Mouse (Mus musculus) small intestine, adult 2 months (tissue): ENCODE measurements around the gene Cish. TPM values are rescaled to one million over a fixed set of nuclear protein-coding genes. Genes with fewer than 3 reads are reported as not detected.

Experiments
- H3K27ac ChIP-seq: fragments of 200-500 bp; 2 replicates; pipeline ENCODE4 v1.5.1; 2012; ENCODE audit warnings: low read depth, low read length, control low read depth, inconsistent platforms; ENCODE audit not compliant: insufficient read depth
- H3K27me3 ChIP-seq: fragments of 200-500 bp; 2 replicates; pipeline ENCODE4 v1.6.1; 2012; ENCODE audit warnings: mild to moderate bottlenecking, moderate library complexity, low read length, inconsistent platforms; ENCODE audit not compliant: control insufficient read depth, insufficient read depth
- H3K36me3 ChIP-seq: fragments of 200-500 bp; 2 replicates; pipeline ENCODE4 v1.6.1; 2012; ENCODE audit warnings: mild to moderate bottlenecking, low read length, control low read depth, inconsistent platforms; ENCODE audit not compliant: control insufficient read depth, insufficient read depth
- H3K4me1 ChIP-seq: fragments of 200-500 bp; 2 replicates; pipeline ENCODE4 v1.6.1; 2012; ENCODE audit warnings: low read length, inconsistent platforms, mixed read lengths; ENCODE audit not compliant: control insufficient read depth, insufficient read depth, insufficient read length
- H3K4me3 ChIP-seq: fragments of 200-500 bp; 2 replicates; pipeline ENCODE4 v1.5.1; 2012; ENCODE audit warnings: low read depth, mild to moderate bottlenecking, control low read depth, inconsistent platforms, low read length, moderate library complexity
- CTCF ChIP-seq: fragments of 200-500 bp; IDR thresholded peaks from 2 replicates; pipeline ENCODE4 v1.5.1; 2012; ENCODE audit warnings: low read depth, mild to moderate bottlenecking, control low read depth, inconsistent platforms, low read length, moderate library complexity, mixed read lengths; ENCODE audit not compliant: insufficient replicate concordance, insufficient read length; ENCODE audit errors: extremely low read depth
- POLR2A ChIP-seq: fragments of 200-500 bp; IDR thresholded peaks from 2 replicates; pipeline ENCODE4 v1.6.1; 2012; ENCODE audit warnings: low read depth, mild to moderate bottlenecking, control low read depth, inconsistent platforms, low read length, moderate library complexity
- WGBS: fragments of 180-500 bp; shearing (Covaris S2); methylation state at CpG from one replicate; pipeline ENCODE4 v1.1.7; 2018; 5-methylcytosine and 5-hydroxymethylcytosine counted together
- polyA plus RNA-seq: library from polyadenylated mRNA; depleted of rRNA; stranded (reverse); fragments of >200 nt; gene quantifications from 2 replicates; pipeline ENCODE4 v1.2.3, GENCODE M21; 2012

The Cish gene
- polyA plus RNA-seq, 1 experiment, result 33.6 TPM

DNA sequence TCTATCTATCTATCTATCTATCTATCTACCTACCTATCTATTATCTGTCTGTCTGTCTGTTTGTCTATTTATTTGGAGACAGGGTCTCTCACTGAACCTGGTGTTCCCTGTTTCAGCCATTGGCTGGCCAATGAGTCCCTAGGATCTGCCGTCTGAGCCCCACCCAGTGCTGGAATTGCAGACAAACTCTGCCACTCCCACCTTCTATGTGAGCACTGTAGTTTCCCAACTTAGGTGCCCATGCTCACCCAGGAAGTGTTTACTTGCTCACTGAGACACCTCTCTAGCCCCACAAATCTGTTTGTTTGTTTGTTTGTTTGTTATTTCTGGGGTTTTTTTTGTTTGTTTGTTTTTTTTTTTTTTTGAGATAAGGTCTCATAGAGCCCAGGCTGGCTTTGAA, 28.8 kb upstream of the Cish start:
- H3K27ac ChIP-seq, result no peak overlapping the region
- no peaks in the 10 kb centered on the region; the same call in 1 of the 2 replicates for H3K4me1 ChIP-seq
- TF ChIP-seq CTCF, result no peak
- no peak for TF ChIP-seq POLR2A
- H3K4me3 ChIP-seq, result no peak overlapping the region
- H3K27me3 ChIP-seq, result no peaks in the 10 kb centered on the region
- WGBS, result 30% methylated on average over 1 of the region's 1 CpGs
- peaks cover 13% of the 10 kb centered on the region for H3K36me3 ChIP-seq

- no peaks in the 10 kb centered on the region for H3K27me3 ChIP-seq
- no peak overlapping the region for H3K4me3 ChIP-seq
- H3K27ac ChIP-seq, result no peak overlapping the region
- peaks cover 9% of the 10 kb centered on the region for H3K36me3 ChIP-seq
- H3K4me1 ChIP-seq, result peaks cover 5% of the 10 kb centered on the region; the same call in 1 of the 2 replicates
- 14% methylated on average over 4 of the region's 4 CpGs for WGBS
- TF ChIP-seq CTCF (no peak), POLR2A (no peak)
Measured at GRCm38 (mm10) chr9:107267721-107268402, 28.0 kb upstream of the Cish start.

GRCm38 (mm10) chr9:107269772-107270171, 26.1 kb upstream of the Cish start:
- Histone ChIP-seq H3K4me1 (peaks cover 9% of the 10 kb centered on the region; the same call in 1 of the 2 replicates), H3K36me3 (no peaks in the 10 kb centered on the region), H3K27me3 (no peaks in the 10 kb centered on the region), H3K27ac (no peak overlapping the region), H3K4me3 (no peak overlapping the region)
- TF ChIP-seq CTCF (no peak), POLR2A (no peak)
- WGBS, result 98% methylated on average over 1 of the region's 1 CpGs

DNA sequence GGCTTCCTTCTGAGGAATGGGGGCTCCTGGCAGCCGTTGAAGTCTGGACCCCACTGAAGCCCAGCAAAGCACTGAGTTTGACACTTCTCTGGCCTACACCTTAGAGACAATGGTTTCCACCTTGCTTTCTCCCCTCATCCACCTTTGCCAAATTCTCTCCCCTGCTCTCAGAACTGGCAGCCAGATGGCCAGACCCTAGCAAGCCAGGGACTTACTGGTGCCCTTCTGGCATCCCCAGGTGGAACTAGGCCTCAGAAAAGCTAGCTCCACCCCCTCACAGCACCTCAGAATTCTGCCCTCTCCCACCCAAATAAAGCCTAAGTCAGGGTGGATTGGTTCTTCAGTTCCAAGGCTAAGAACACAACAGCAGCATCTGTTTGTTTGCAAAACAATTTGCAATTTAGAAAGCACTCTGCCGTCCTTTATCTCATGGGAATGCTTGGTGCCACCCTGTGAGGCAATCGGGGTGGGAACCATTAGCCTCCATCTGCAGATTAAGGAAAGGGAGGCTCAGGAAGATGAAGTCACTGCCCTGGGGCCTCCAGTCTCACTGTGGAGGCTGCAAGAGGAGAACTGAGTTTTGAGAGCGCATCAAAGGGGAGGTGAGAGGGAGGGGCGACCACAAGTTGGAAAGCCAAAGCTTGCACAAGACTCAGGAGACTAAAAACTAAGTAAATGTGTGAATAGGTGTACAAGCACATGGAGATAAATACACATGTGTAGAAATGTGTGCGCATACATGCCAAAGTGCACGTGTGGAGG, 24.5 kb upstream of the Cish start:
- no peak for TF ChIP-seq POLR2A
- TF ChIP-seq CTCF, result no peak
- Histone ChIP-seq H3K27me3 (no peaks in the 10 kb centered on the region), H3K4me3 (no peak overlapping the region), H3K36me3 (peaks cover 2% of the 10 kb centered on the region; the same call in 1 of the 2 replicates), H3K4me1 (peaks cover 9% of the 10 kb centered on the region; the same call in 1 of the 2 replicates), H3K27ac (no peak overlapping the region)
- 73% methylated on average over 7 of the region's 7 CpGs for WGBS

DNA sequence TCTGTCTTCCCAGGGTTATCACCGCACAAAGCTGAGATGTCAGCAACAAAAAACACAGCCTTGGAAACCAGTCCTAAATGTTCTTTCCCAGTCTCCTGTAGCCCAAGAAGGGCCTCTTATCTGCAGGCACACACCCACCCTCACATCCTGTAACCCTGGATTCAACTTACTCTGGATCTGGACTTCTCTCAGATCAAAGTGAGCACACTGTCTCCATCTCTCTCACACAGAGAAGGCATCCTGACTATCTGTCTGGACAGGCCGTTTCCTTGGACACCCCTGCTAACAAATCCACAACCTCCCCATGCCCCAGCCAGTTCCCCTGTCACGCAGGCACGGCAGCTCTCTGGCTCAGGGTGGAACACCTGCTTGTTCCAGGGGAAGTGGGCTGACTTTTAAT, 23.5 kb upstream of the Cish start:
- Histone ChIP-seq H3K4me3 (no peak overlapping the region), H3K36me3 (peaks cover 2% of the 10 kb centered on the region; the same call in 1 of the 2 replicates), H3K4me1 (peaks cover 9% of the 10 kb centered on the region; the same call in 1 of the 2 replicates), H3K27ac (no peak overlapping the region), H3K27me3 (no peaks in the 10 kb centered on the region)
- WGBS, result 49% methylated on average over 4 of the region's 4 CpGs
- TF ChIP-seq CTCF (no peak), POLR2A (no peak)

DNA sequence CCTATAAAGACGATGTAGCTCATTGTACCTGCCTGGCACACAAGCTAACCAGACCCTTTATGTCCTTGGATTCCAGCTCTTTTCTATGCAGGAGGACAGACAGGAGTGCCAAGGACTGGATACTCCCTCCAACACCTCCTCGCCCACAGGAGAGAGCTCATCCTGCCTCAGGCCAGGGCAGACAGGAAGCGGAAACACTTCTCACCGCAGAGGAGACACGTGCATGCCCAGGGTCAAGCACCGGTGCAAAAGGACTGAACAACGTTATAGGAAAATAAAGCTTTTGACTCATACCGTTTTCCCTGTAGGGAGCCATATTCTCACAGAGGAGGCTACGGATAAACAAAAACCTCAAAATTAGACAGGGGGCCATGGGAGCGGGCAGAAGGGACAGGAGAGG, 22.6 kb upstream of the Cish start:
- Histone ChIP-seq H3K36me3 (peaks cover 2% of the 10 kb centered on the region; the same call in 1 of the 2 replicates), H3K4me1 (peaks cover 9% of the 10 kb centered on the region; the same call in 1 of the 2 replicates), H3K27me3 (no peaks in the 10 kb centered on the region), H3K4me3 (no peak overlapping the region), H3K27ac (no peak overlapping the region)
- TF ChIP-seq CTCF, result no peak
- no peak for TF ChIP-seq POLR2A
- 59% methylated on average over 10 of the region's 10 CpGs for WGBS

- no peak for TF ChIP-seq POLR2A
- TF ChIP-seq CTCF, result no peak
- Histone ChIP-seq H3K4me3 (no peak overlapping the region), H3K4me1 (peaks cover 23% of the 10 kb centered on the region), H3K27me3 (no peaks in the 10 kb centered on the region), H3K36me3 (peaks cover 2% of the 10 kb centered on the region; the same call in 1 of the 2 replicates), H3K27ac (no peak overlapping the region)
- 89% methylated on average over 6 of the region's 6 CpGs for WGBS
Measured at GRCm38 (mm10) chr9:107274751-107275150, 21.1 kb upstream of the Cish start.
